Mouse (Mus musculus): ENCODE results near the gene Wfdc12. TPM values are rescaled to one million over a fixed set of nuclear protein-coding genes. Genes with fewer than 3 reads are reported as not detected.
A peak's percentile ranks its signal among the peaks of the same experiment; 100 is the strongest.

Wfdc12 gene
- total RNA-seq, 1 experiment = not detected

GRCm38 (mm10) chr2:164175850-164176249 lies 14.6 kb downstream of the Wfdc12 start:
- in situ Hi-C loops (cut with MboI; ENCODE audit: low sequenced_read_pairs in 2 of 2, unreplicated experiment in 2 of 2) = no loop called here
- no peak overlapping the region for H3K4me3 ChIP-seq (ENCODE audit: insufficient read depth in 1 of 2, low read depth in 1 of 2, low read length in 2 of 2, poor library complexity in 1 of 2, severe bottlenecking in 1 of 2)
- TF ChIP-seq MAFK (IDR thresholded peaks at IDR 0.05; ENCODE audit: insufficient read depth, low read depth, low read length) (no peak), HCFC1 (IDR thresholded peaks at IDR 0.05; ENCODE audit: borderline replicate concordance, insufficient read depth, low read length) (no peak), ZC3H11A (IDR thresholded peaks at IDR 0.05; ENCODE audit: borderline replicate concordance, low read depth, low read length) (no peak), ZNF384 (IDR thresholded peaks at IDR 0.05; ENCODE audit: low read depth, low read length) (no peak), CHD2 (IDR thresholded peaks at IDR 0.05; ENCODE audit: low read depth, low read length) (no peak)
- no peaks in the 10 kb centered on the region for H3K4me1 ChIP-seq (ENCODE audit: control insufficient read depth in 2 of 2, insufficient read depth in 2 of 2, low read length in 2 of 2, poor library complexity in 1 of 2)
- no peak for DNase-seq (ENCODE audit: low read depth, low spot score)
- H3K36me3 ChIP-seq (ENCODE audit: control insufficient read depth, insufficient read depth, low read length, poor library complexity, severe bottlenecking) = no peaks in the 10 kb centered on the region
- no peak overlapping the region for H3K9ac ChIP-seq (ENCODE audit: insufficient read depth, low read depth, low read length, poor library complexity, severe bottlenecking)
- H3K9me3 ChIP-seq (ENCODE audit: control insufficient read depth, insufficient read depth, low read depth, low read length) = no peaks in the 10 kb centered on the region
- no peak overlapping the region for H3K27ac ChIP-seq (ENCODE audit: insufficient read depth, low read depth, low read length, poor library complexity, severe bottlenecking)

GRCm38 (mm10) chr2:164174649-164175395 lies 15.6 kb downstream of the Wfdc12 start:
- no peak overlapping the region for H3K9ac ChIP-seq (ENCODE audit: insufficient read depth, low read depth, low read length, poor library complexity, severe bottlenecking)
- H3K9me3 ChIP-seq (ENCODE audit: control insufficient read depth, insufficient read depth, low read depth, low read length) = no peaks in the 10 kb centered on the region
- no peak for DNase-seq (ENCODE audit: low read depth, low spot score)
- TF ChIP-seq CHD2 (IDR thresholded peaks at IDR 0.05; ENCODE audit: low read depth, low read length) = no peak
- TF ChIP-seq MAFK (IDR thresholded peaks at IDR 0.05; ENCODE audit: insufficient read depth, low read depth, low read length) = no peak
- no peak for TF ChIP-seq ZC3H11A (IDR thresholded peaks at IDR 0.05; ENCODE audit: borderline replicate concordance, low read depth, low read length)
- TF ChIP-seq ZNF384 (IDR thresholded peaks at IDR 0.05; ENCODE audit: low read depth, low read length) = no peak
- TF ChIP-seq HCFC1 (IDR thresholded peaks at IDR 0.05; ENCODE audit: borderline replicate concordance, insufficient read depth, low read length) = no peak
- no peaks in the 10 kb centered on the region for H3K36me3 ChIP-seq (ENCODE audit: control insufficient read depth, insufficient read depth, low read length, poor library complexity, severe bottlenecking)
- in situ Hi-C loops (cut with MboI; ENCODE audit: low sequenced_read_pairs in 2 of 2, unreplicated experiment in 2 of 2) = no loop called here
- H3K27ac ChIP-seq (ENCODE audit: insufficient read depth, low read depth, low read length, poor library complexity, severe bottlenecking) = no peak overlapping the region
- H3K4me3 ChIP-seq (ENCODE audit: insufficient read depth in 1 of 2, low read depth in 1 of 2, low read length in 2 of 2, poor library complexity in 1 of 2, severe bottlenecking in 1 of 2) = no peak overlapping the region
- H3K4me1 ChIP-seq (ENCODE audit: control insufficient read depth in 2 of 2, insufficient read depth in 2 of 2, low read length in 2 of 2, poor library complexity in 1 of 2) = no peaks in the 10 kb centered on the region

GRCm38 (mm10) chr2:164173394-164173793 lies 17.0 kb downstream of the Wfdc12 start:
- TF ChIP-seq HCFC1 (IDR thresholded peaks at IDR 0.05; ENCODE audit: borderline replicate concordance, insufficient read depth, low read length) (no peak), ZC3H11A (IDR thresholded peaks at IDR 0.05; ENCODE audit: borderline replicate concordance, low read depth, low read length) (no peak), CHD2 (IDR thresholded peaks at IDR 0.05; ENCODE audit: low read depth, low read length) (no peak), ZNF384 (IDR thresholded peaks at IDR 0.05; ENCODE audit: low read depth, low read length) (no peak), MAFK (IDR thresholded peaks at IDR 0.05; ENCODE audit: insufficient read depth, low read depth, low read length) (no peak)
- Histone ChIP-seq H3K27ac (ENCODE audit: insufficient read depth, low read depth, low read length, poor library complexity, severe bottlenecking) (no peak overlapping the region), H3K9ac (ENCODE audit: insufficient read depth, low read depth, low read length, poor library complexity, severe bottlenecking) (no peak overlapping the region), H3K4me1 (ENCODE audit: control insufficient read depth in 2 of 2, insufficient read depth in 2 of 2, low read length in 2 of 2, poor library complexity in 1 of 2) (no peaks in the 10 kb centered on the region), H3K4me3 (ENCODE audit: insufficient read depth in 1 of 2, low read depth in 1 of 2, low read length in 2 of 2, poor library complexity in 1 of 2, severe bottlenecking in 1 of 2) (no peak overlapping the region), H3K36me3 (ENCODE audit: control insufficient read depth, insufficient read depth, low read length, poor library complexity, severe bottlenecking) (no peaks in the 10 kb centered on the region), H3K9me3 (ENCODE audit: control insufficient read depth, insufficient read depth, low read depth, low read length) (no peaks in the 10 kb centered on the region)
- in situ Hi-C loops (cut with MboI; ENCODE audit: low sequenced_read_pairs in 2 of 2, unreplicated experiment in 2 of 2) = no loop called here
- no peak for DNase-seq (ENCODE audit: low read depth, low spot score)

GRCm38 (mm10) chr2:164170902-164171301 lies 19.5 kb downstream of the Wfdc12 start, which contains the start of gene Kcns1:
Gene Kcns1 (minus strand): TSS chr2:164171113.
- no peak for DNase-seq (ENCODE audit: low read depth, low spot score)
- Histone ChIP-seq H3K4me1 (ENCODE audit: control insufficient read depth in 2 of 2, insufficient read depth in 2 of 2, low read length in 2 of 2, poor library complexity in 1 of 2) (0 out of 4 replicates have a peak, but pooled peaks cover 0 to 3% of the 10 kb centered on the region in 2 experiments), H3K9ac (ENCODE audit: insufficient read depth, low read depth, low read length, poor library complexity, severe bottlenecking) (peak within 1 kb of the TSS; percentile 15; the same call in 1 of the 2 replicates), H3K9me3 (ENCODE audit: control insufficient read depth, insufficient read depth, low read depth, low read length) (no peaks in the 10 kb centered on the region), H3K4me3 (ENCODE audit: insufficient read depth in 1 of 2, low read depth in 1 of 2, low read length in 2 of 2, poor library complexity in 1 of 2, severe bottlenecking in 1 of 2) (peak within 1 kb of the TSS; percentile 28 to 55; a peak in 2 of 4 replicates), H3K36me3 (ENCODE audit: control insufficient read depth, insufficient read depth, low read length, poor library complexity, severe bottlenecking) (no peaks in the 10 kb centered on the region), H3K27ac (ENCODE audit: insufficient read depth, low read depth, low read length, poor library complexity, severe bottlenecking) (no peak within 1 kb of the TSS)
- TF ChIP-seq MAFK (IDR thresholded peaks at IDR 0.05; ENCODE audit: insufficient read depth, low read depth, low read length) (no peak), HCFC1 (IDR thresholded peaks at IDR 0.05; ENCODE audit: borderline replicate concordance, insufficient read depth, low read length) (no peak), ZC3H11A (IDR thresholded peaks at IDR 0.05; ENCODE audit: borderline replicate concordance, low read depth, low read length) (no peak), ZNF384 (IDR thresholded peaks at IDR 0.05; ENCODE audit: low read depth, low read length) (no peak), CHD2 (IDR thresholded peaks at IDR 0.05; ENCODE audit: low read depth, low read length) (no peak)
- in situ Hi-C loops (cut with MboI; ENCODE audit: low sequenced_read_pairs in 2 of 2, unreplicated experiment in 2 of 2) = no loop called here
